Mouse (Mus musculus): ENCODE measurements around the gene Map2k2.
"Not testable (repeated sequence)": the region's sequence is repeated elsewhere in the genome, so short reads cannot be mapped to it uniquely, and the experiment has no call there.

The Map2k2 gene

GRCm38 (mm10) chr10:81105565-81106112, at the start of gene Map2k2:
Gene Map2k2 (plus strand): TSS chr10:81105915.
- DNase-seq (ENCODE audit: low spot score), result peak; percentile 98

GRCm38 (mm10) chr10:81057406-81058130, 48.1 kb upstream of the Map2k2 start:
- no peak for DNase-seq (ENCODE audit: low spot score)

- DNase-seq (ENCODE audit: low spot score), result no peak
Measured at GRCm38 (mm10) chr10:81058896-81059295, 46.8 kb upstream of the Map2k2 start.

GRCm38 (mm10) chr10:81059603-81060543, 45.8 kb upstream of the Map2k2 start, which contains the start of gene Sgta:
Gene Sgta (minus strand): TSS chr10:81060181.
- peak; percentile 98 for DNase-seq (ENCODE audit: low spot score)

DNA sequence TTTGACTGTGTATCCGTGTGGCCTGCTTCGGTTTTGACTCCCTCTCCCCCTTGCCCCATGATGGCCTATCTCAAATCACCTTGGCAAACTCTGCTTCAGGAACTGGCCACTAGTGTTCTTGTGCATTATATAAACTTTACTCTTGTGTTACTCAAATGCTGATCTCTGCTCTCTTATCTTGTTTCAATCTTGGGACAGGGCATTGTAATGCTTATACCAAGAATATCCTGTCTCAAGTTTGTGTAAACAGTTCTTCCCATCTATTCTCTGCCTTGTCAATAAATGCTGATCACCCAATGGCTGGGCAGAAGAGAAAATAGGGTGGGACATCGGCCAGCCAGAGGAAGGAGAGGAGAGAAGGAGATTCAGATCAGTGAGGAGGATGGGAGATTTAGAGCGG, 43.0 kb upstream of the Map2k2 start:
- DNase-seq (ENCODE audit: low spot score), result no peak

DNA sequence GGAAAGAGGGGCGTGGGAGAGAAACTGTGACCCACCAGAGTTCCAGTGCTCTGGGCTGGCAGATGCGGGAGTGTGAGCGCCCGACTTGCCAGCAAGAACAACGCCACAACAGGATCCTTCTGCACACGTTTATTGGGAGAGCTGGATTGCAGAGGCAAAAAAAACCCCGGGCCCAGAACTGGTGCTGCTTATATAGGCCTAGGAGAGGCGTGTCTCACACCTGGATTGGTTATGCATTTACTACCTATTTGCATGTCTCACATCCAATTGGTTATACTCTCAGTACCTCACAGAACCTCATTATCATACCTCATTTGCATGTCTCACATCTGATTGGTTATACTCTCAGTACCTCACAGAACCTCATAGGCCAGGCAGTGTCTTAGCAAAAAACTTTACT, 41.2 kb upstream of the Map2k2 start:
- not testable (repeated sequence) for DNase-seq (ENCODE audit: low spot score)

DNA sequence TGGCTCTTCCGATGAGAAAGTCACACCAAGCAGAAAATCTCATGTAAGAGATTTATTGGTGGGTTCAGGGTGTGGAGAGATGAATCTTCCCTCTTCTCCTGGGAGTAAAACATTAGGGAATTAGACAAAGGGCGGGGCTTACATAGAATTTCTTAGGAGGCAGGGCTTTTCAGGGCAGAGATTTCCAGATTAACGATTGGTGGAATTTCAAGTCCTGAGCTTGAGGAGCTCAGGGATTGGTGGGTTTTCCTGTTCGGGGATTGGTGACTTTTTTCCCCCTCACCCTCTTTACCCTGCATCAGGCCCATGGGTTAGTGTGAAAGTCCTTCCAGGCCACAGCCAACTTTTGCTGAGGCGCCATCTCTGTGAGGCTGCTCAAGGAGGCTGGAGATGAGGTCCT, 37.0 kb upstream of the Map2k2 start:
- no peak for DNase-seq (ENCODE audit: low spot score)

- peak; percentile 97 for DNase-seq (ENCODE audit: low spot score)
Measured at GRCm38 (mm10) chr10:81069836-81070235, 35.9 kb upstream of the Map2k2 start, which contains the start of gene Thop1. Gene Thop1 (plus strand): TSS chr10:81070035.

DNA sequence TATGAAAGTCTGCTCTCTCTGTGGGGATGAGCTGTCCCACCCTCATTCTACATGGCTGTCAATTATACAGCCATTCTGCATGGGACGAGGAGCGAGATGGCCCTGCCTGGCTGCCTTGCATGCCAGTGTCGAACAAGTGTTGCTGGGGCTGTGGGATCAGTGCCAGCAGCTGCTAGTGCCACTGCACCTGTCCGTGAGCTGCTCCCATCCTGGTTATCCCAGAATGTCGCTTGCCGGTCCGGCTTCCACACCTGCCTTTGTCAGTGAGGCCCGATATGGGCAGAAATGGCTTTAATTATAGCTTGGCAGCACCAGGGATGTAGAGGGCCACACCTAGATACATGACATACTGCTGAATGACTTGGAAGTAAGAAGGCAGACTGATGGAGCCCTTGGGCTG, 33.4 kb upstream of the Map2k2 start:
- DNase-seq (ENCODE audit: low spot score), result no peak

DNA sequence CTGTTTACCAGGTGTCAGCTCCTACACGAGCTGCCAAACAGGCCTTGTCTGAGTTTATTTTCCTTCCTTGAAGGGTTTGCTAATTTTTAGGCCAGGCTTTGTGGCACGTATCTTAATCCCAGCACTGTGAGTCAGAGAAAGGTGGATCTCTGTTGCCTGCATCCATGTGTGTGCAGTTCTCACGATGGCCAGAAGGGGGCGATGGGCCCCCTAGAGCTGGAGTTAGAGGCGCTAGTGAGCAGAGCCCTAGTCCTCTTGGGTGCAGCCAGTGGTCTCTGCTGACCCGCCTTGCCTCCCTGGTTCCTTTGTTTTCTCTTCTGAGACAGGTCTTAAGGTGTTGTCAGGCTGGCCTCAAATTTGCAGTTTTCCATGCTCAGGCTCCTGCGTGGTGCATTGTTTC, 32.3 kb upstream of the Map2k2 start:
- DNase-seq (ENCODE audit: low spot score), result peak; percentile 65

- no peak for DNase-seq (ENCODE audit: low spot score)
Measured at GRCm38 (mm10) chr10:81075734-81076133, 30.0 kb upstream of the Map2k2 start.

GRCm38 (mm10) chr10:81076356-81076755, 29.4 kb upstream of the Map2k2 start:
- DNase-seq (ENCODE audit: low spot score), result no peak

DNA sequence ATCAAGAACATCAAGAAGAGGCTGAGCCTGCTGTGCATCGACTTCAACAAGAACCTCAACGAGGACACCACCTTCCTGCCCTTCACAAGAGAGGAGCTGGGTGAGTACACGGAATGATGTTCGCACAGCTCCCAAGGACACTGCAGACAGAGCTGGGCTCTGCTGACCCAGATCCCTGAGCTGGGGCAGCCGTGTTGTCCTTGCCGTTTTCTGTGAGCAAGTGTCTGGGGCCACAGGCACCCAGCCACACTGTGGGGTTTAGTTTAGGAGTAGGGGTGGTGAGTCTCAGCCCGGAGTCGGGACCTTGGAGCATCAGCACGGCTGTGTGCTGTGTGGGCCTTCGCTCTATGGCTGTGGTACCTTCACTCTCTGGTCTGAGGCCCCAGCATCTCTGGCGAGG, 27.8 kb upstream of the Map2k2 start:
- DNase-seq (ENCODE audit: low spot score), result no peak

GRCm38 (mm10) chr10:81080008-81080655, 25.6 kb upstream of the Map2k2 start:
- DNase-seq (ENCODE audit: low spot score), result no peak

DNA sequence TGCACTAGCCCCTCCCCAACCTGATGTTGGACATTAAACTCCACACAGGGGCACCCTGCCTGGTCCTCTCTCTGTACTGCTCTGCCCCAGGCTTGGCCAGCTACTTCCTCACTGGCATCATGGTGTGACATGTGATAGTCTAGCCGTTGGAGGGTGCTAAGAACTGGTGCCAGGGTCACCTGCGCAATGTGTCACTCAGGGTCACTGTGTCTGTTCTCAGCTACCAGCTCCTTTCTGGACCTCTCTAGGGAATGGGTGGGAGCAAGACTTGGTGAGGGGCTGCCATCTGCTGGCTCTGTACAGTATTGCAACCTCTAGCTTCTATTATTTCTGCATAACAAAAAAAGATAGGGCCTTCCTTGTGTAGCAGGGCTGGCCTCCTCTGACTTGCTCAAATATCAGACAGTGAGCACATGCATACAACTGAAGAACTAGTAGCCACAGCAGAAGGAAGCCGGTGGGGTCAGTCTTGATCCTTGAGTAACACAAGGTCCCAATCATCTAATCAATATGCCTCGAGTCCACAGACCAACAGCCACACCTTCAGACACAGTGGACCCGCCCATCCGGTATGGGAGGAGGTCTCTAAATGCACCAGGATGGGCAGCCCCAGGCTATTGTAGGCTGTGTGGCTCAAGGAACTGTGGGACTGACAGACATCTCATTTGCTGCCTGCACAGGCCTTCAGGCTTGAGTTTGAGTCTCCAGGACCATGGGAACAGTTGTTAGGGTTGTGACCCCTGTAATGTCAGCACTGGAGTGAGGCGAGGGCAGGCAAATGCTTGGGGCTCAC, 23.4 kb upstream of the Map2k2 start:
- DNase-seq (ENCODE audit: low spot score), result peak; percentile 82

- no peak for DNase-seq (ENCODE audit: low spot score)
Measured at GRCm38 (mm10) chr10:81087021-81087420, 18.7 kb upstream of the Map2k2 start.

GRCm38 (mm10) chr10:81089216-81089615, 16.5 kb upstream of the Map2k2 start:
- DNase-seq (ENCODE audit: low spot score), result no peak

GRCm38 (mm10) chr10:81090621-81091020, 15.1 kb upstream of the Map2k2 start:
- DNase-seq (ENCODE audit: low spot score), result no peak

DNA sequence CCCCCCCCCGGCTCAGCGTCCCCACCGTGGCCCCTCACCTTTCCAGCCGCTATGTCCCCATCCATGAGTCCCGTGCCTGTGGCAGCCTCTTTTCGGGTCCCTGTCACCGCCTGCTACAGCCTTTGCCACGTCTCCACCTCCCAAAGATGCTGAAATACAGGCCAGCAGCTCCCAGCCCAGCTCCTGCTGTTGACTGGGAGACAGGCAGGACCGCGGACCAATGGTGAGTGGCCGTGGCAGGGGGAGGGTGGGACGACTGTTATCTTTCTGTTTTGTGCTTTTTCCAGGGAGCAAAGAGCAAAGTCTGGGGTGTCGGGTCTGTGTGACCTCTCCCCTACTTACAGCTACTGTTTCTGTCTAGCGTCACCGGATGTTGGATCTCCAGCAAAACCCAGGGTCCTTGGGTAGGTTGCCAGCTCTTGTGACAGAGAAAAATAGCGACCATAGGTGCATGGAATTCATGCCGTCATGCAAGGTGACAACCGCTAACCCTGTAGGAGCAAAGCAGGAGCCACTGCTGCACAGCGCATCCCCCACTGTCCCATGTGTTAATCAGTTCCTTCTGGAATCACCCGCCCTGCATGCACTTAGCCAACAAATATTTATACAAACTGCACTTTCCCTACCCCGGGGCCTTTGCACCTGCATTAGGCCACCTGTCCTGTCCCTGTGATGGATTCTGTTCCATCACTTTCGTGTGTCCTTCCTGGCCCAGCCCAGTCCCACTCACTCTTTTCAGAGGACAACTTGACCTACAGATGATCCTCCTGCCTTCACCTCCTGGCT, 13.1 kb upstream of the Map2k2 start:
- DNase-seq (ENCODE audit: low spot score), result peak; percentile 77

GRCm38 (mm10) chr10:81094931-81095678, 10.6 kb upstream of the Map2k2 start:
- DNase-seq (ENCODE audit: low spot score), result no peak

Data from testis, postnatal 10 days (tissue).